Mouse (Mus musculus): ENCODE results near the gene Pitpnm1.

DNA sequence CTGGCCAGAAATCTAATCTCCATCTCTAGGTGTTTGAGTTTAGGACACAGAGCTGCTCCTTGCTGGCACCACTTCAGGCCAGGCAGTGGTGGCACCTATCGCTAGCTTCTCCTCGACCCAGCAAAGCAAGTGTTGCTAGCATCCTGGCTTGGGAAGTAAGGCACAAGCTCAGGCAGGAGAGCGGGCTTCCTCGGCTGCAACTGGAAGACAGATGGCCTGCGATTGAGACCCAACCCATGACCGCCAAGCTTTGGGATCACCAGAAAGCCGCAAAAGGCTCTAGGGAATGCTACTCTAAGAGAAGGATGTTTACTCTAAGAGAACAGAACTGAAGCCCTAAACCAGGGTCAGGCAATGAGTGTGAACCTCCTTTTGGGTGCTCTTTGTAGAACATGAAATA is 29.7 kb downstream of the Pitpnm1 start:
- TF ChIP-seq CTCF (IDR thresholded peaks at IDR 0.05): no peak
- TF ChIP-seq EP300 (IDR thresholded peaks at IDR 0.05): no peak

Measured in lung, postnatal 0 days (tissue).